Mouse (Mus musculus): Measurements from ENCODE around the gene Mmp7. TPM values are rescaled to one million over a fixed set of nuclear protein-coding genes. Genes with fewer than 3 reads are reported as not detected.

Gene Mmp7
- total and polyA plus RNA-seq, 2 experiments from 2014 or later = not detected

GRCm38 (mm10) chr9:7682081-7682618 is 9.7 kb upstream of the Mmp7 start:
- TF ChIP-seq CTCF (IDR thresholded peaks at IDR 0.05; ENCODE audit: low read depth) (no peak), EP300 (IDR thresholded peaks at IDR 0.05; ENCODE audit: low read depth) (no peak)
- no peaks in the 10 kb centered on the region for H3K4me1 ChIP-seq (ENCODE audit: control insufficient read depth, insufficient read depth)

GRCm38 (mm10) chr9:7686024-7686423 is 5.9 kb upstream of the Mmp7 start:
- H3K4me1 ChIP-seq (ENCODE audit: control insufficient read depth, insufficient read depth) = no peaks in the 10 kb centered on the region
- H3K4me3 ChIP-seq (ENCODE audit: low read depth, low read length) = no peak overlapping the region
- no peak overlapping the region for H3K4me2 ChIP-seq (ENCODE audit: low read depth, low read length)
- no peaks in the 10 kb centered on the region for H3K36me3 ChIP-seq (replicated peaks; ENCODE audit: control insufficient read depth, insufficient read depth, low read length)
- no peaks in the 10 kb centered on the region for H3K9me3 ChIP-seq (replicated peaks; ENCODE audit: control insufficient read depth, low read length)
- no peak overlapping the region for H3K9ac ChIP-seq (replicated peaks; ENCODE audit: low read depth, low read length)
- WGBS = 56% methylated on average over 2 of the region's 2 CpGs
- no peaks in the 10 kb centered on the region for H3K27me3 ChIP-seq (ENCODE audit: control insufficient read depth, insufficient read depth, low read length)
- no peak overlapping the region for H3K27ac ChIP-seq (ENCODE audit: low read depth)
- ATAC-seq (ENCODE audit: insufficient read depth, low read depth) (no peak), DNase-seq (ENCODE audit: low spot score) (no peak)
- no peak for TF ChIP-seq EP300 (IDR thresholded peaks at IDR 0.05; ENCODE audit: low read depth)
- no peak for TF ChIP-seq CTCF (IDR thresholded peaks at IDR 0.05; ENCODE audit: low read depth)

More at GRCm38 (mm10) chr9:7682081-7682618, 9.7 kb upstream of the Mmp7 start:
- DNase-seq (ENCODE audit: low spot score) = no peak
- Histone ChIP-seq H3K9me3 (replicated peaks; ENCODE audit: control insufficient read depth, low read length) (no peaks in the 10 kb centered on the region), H3K4me2 (ENCODE audit: low read depth, low read length) (no peak overlapping the region), H3K9ac (replicated peaks; ENCODE audit: low read depth, low read length) (no peak overlapping the region), H3K36me3 (replicated peaks; ENCODE audit: control insufficient read depth, insufficient read depth, low read length) (no peaks in the 10 kb centered on the region), H3K4me3 (ENCODE audit: low read depth, low read length) (no peak overlapping the region), H3K27me3 (ENCODE audit: control insufficient read depth, insufficient read depth, low read length) (no peaks in the 10 kb centered on the region), H3K27ac (ENCODE audit: low read depth) (no peak overlapping the region)
- ATAC-seq (ENCODE audit: insufficient read depth, low read depth) = no peak
- WGBS = 79% methylated on average over 9 of the region's 9 CpGs

DNA sequence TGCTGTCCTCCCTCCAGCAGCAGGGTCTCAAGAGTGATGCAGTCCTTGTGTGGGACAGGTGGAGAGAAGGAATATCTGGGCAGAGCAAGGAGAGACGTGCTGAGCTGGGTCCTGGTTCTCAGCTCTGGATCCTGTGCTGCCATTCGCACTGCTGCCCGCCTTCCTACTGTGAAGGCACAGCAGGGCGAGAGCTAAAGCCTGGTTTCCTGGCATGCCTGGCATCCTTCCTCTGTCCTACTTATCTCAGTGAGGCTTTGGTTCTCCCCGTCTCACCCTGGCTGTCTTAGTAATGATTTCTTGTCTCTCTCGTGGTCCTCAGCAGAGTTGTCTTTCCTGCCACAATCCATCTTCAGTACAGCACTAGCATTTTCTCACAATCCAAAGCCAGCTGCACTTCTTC is 2.1 kb upstream of the Mmp7 start:
- 31% methylated on average over 6 of the region's 6 CpGs for WGBS
- Histone ChIP-seq H3K36me3 (replicated peaks; ENCODE audit: control insufficient read depth, insufficient read depth, low read length) (no peaks in the 10 kb centered on the region), H3K27ac (ENCODE audit: low read depth) (no peak overlapping the region), H3K4me2 (ENCODE audit: low read depth, low read length) (no peak overlapping the region), H3K27me3 (ENCODE audit: control insufficient read depth, insufficient read depth, low read length) (no peaks in the 10 kb centered on the region), H3K4me1 (ENCODE audit: control insufficient read depth, insufficient read depth) (no peaks in the 10 kb centered on the region), H3K9me3 (replicated peaks; ENCODE audit: control insufficient read depth, low read length) (no peaks in the 10 kb centered on the region), H3K9ac (replicated peaks; ENCODE audit: low read depth, low read length) (no peak overlapping the region), H3K4me3 (ENCODE audit: low read depth, low read length) (no peak overlapping the region)
- TF ChIP-seq EP300 (IDR thresholded peaks at IDR 0.05; ENCODE audit: low read depth) = no peak
- no peak for TF ChIP-seq CTCF (IDR thresholded peaks at IDR 0.05; ENCODE audit: low read depth)
- ATAC-seq (ENCODE audit: insufficient read depth, low read depth) (no peak), DNase-seq (ENCODE audit: low spot score) (no peak)

DNA sequence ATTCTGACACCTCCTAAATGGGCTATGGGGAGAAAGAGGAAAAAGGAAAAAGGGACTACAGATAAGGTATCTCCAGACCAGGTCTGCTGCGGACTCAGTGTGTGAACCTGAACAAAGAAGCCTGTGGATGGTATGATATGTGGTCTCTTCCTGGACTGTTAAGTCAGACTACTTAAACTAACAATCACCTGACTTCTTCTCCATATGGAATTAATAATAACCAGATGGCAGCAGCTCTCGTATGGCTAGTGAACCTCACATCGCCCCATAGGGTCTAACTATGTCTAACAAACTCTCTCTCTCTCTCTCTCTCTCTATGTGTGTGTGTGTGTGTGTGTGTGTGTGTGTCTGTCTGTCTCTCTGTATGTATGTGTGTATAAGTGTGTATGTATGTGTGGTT is 2.1 kb downstream of the Mmp7 start:
- Histone ChIP-seq H3K9me3 (replicated peaks; ENCODE audit: control insufficient read depth, low read length) (no peaks in the 10 kb centered on the region), H3K4me2 (ENCODE audit: low read depth, low read length) (no peak overlapping the region), H3K4me3 (ENCODE audit: low read depth, low read length) (no peak overlapping the region), H3K27me3 (ENCODE audit: control insufficient read depth, insufficient read depth, low read length) (no peaks in the 10 kb centered on the region), H3K4me1 (ENCODE audit: control insufficient read depth, insufficient read depth) (no peaks in the 10 kb centered on the region), H3K27ac (ENCODE audit: low read depth) (no peak overlapping the region), H3K9ac (replicated peaks; ENCODE audit: low read depth, low read length) (no peak overlapping the region), H3K36me3 (replicated peaks; ENCODE audit: control insufficient read depth, insufficient read depth, low read length) (no peaks in the 10 kb centered on the region)
- no peak for TF ChIP-seq CTCF (IDR thresholded peaks at IDR 0.05; ENCODE audit: low read depth)
- TF ChIP-seq EP300 (IDR thresholded peaks at IDR 0.05; ENCODE audit: low read depth) = no peak
- 80% methylated on average over 3 of the region's 3 CpGs for WGBS
- DNase-seq (ENCODE audit: low spot score) (no peak), ATAC-seq (ENCODE audit: insufficient read depth, low read depth) (no peak)

GRCm38 (mm10) chr9:7695646-7696045 is 3.8 kb downstream of the Mmp7 start:
- ATAC-seq (ENCODE audit: insufficient read depth, low read depth) (no peak), DNase-seq (ENCODE audit: low spot score) (no peak)
- Histone ChIP-seq H3K4me1 (ENCODE audit: control insufficient read depth, insufficient read depth) (no peaks in the 10 kb centered on the region), H3K9ac (replicated peaks; ENCODE audit: low read depth, low read length) (no peak overlapping the region), H3K9me3 (replicated peaks; ENCODE audit: control insufficient read depth, low read length) (no peaks in the 10 kb centered on the region), H3K27me3 (ENCODE audit: control insufficient read depth, insufficient read depth, low read length) (no peaks in the 10 kb centered on the region), H3K4me2 (ENCODE audit: low read depth, low read length) (no peak overlapping the region), H3K27ac (ENCODE audit: low read depth) (no peak overlapping the region), H3K4me3 (ENCODE audit: low read depth, low read length) (no peak overlapping the region), H3K36me3 (replicated peaks; ENCODE audit: control insufficient read depth, insufficient read depth, low read length) (no peaks in the 10 kb centered on the region)
- WGBS = 90% methylated on average over 3 of the region's 3 CpGs
- no peak for TF ChIP-seq EP300 (IDR thresholded peaks at IDR 0.05; ENCODE audit: low read depth)

DNA sequence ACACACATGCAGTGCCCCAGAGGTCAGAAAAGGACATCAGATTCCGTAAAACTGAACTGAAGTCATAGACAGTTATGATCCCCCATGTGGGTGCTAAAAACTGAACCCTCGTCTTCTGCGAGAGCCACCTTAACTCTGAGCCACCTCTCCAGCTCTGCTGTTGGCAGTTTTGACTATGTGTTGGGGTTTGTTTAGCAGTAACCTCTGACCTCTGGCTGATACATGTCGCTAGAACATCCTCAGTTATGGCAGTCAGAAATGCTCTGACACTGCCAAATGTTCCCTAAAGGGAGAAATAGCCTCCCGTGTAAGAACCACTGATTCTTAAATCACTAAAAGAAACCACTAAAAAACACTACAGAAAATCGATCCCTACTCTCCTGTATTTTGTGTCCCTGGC is 16.8 kb downstream of the Mmp7 start:
- H3K9ac ChIP-seq (replicated peaks; ENCODE audit: low read depth, low read length) = no peak overlapping the region
- 62% methylated on average over 6 of the region's 6 CpGs for whole genome bisulfite sequencing
- ATAC-seq (ENCODE audit: insufficient read depth, low read depth) = no peak

More for the DNA sequence above, 16.8 kb downstream of the Mmp7 start:
- no peak overlapping the region for H3K4me3 ChIP-seq (ENCODE audit: low read depth, low read length)
- H3K36me3 ChIP-seq (replicated peaks; ENCODE audit: control insufficient read depth, insufficient read depth, low read length) = no peaks in the 10 kb centered on the region
- H3K4me2 ChIP-seq (ENCODE audit: low read depth, low read length) = no peak overlapping the region
- no peak overlapping the region for H3K27ac ChIP-seq (ENCODE audit: low read depth)
- no peaks in the 10 kb centered on the region for H3K9me3 ChIP-seq (replicated peaks; ENCODE audit: control insufficient read depth, low read length)
- DNase-seq (ENCODE audit: low spot score) = no peak
- no peaks in the 10 kb centered on the region for H3K4me1 ChIP-seq (ENCODE audit: control insufficient read depth, insufficient read depth)
- no peak for TF ChIP-seq CTCF (IDR thresholded peaks at IDR 0.05; ENCODE audit: low read depth)
- no peak for TF ChIP-seq EP300 (IDR thresholded peaks at IDR 0.05; ENCODE audit: low read depth)
- H3K27me3 ChIP-seq (ENCODE audit: control insufficient read depth, insufficient read depth, low read length) = no peaks in the 10 kb centered on the region
